Mouse (Mus musculus) left cerebral cortex, adult 11 months (tissue): Measurements from ENCODE around the gene Pid1.

Source experiments
- DNase-seq: peaks from one replicate; pipeline ENCODE4 v3.0.0; 2022; ENCODE audit warnings: low spot score

Gene Pid1

GRCm38 (mm10) chr1:84025746-84026145 lies 338.2 kb downstream of the Pid1 start:
- no peak for DNase-seq

GRCm38 (mm10) chr1:84012871-84013375 lies 351.1 kb downstream of the Pid1 start:
- no peak for DNase-seq

- no peak for DNase-seq
Observed at GRCm38 (mm10) chr1:84002630-84003029, 361.4 kb downstream of the Pid1 start.
